Mouse (Mus musculus) E14TG2a.4 (cell line): ENCODE data around the gene Gm7029.

Experiments
- CTCF ChIP-seq: conservative IDR thresholded peaks from 2 replicates; pipeline ENCODE4 v1.5.1; 2014; ENCODE audit warnings: low read length
- POU5F1 ChIP-seq: IDR thresholded peaks from 2 replicates; pipeline ENCODE4 v1.6.1; 2014; ENCODE audit warnings: low read length, borderline replicate concordance

DNA sequence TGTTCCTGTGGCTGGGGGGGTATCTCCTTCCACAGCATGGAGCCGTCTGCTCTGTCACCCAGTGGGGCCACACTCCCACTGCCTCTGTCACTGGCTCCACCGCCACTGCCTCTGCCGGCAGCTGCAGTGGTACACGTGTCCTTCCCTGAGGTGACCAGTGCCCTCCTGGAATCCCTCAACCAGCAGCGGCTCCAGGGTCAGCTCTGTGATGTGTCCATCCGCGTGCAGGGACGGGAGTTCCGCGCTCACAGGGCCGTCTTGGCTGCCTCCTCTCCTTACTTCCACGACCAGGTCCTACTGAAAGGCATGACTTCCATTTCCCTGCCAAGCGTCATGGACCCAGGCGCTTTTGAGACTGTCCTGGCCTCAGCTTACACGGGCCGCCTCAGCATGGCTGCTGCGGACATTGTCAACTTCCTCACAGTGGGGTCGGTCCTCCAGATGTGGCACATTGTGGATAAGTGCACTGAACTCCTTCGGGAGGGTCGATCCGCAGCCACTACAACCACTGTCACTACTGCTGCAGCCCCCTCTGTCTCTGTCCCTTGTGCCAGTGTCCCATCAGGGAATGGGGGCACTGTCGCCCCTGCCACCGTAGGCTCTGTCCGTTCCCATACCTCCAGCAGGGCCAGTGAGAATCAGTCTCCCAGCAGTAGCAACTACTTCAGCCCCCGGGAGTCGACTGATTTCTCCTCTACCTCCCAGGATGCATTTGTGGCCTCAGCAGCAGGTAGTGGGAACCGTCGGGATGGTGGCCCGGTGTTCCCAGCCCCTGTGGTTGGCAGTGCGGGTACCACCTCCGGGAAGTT lies 43.4 kb downstream of the Gm7029 start:
- TF ChIP-seq CTCF: no peak
- TF ChIP-seq POU5F1: no peak
